10 mouse cellular contexts compared by ENCODE assay signal in genomic region chr11:8622668-8623067, GRCm38 (mm10). TPM values are rescaled to one million over a fixed set of nuclear protein-coding genes. Genes with fewer than 3 reads are reported as not detected.
DNase-seq lines count a peak whose midpoint lies in the region; ATAC-seq and TF ChIP-seq lines count a peak whose summit lies in the region.
"Had no signal": no experiment of that assay in that cellular context is flagged by ENCODE, and none has a peak within 500 bp of the region (broad histone marks: within the 10 kb centered on the region; RNA-seq: fewer than 3 reads in every experiment).

No protein-coding gene starts in this region.

- no peak overlapping the region for H3K4me3 ChIP-seq in lung, embryonic 14.5 days (ENCODE audit: low read depth, low read length)
- peak overlapping the region; percentile 88 for H3K4me3 ChIP-seq in embryonic facial prominence, embryonic 10.5 days
- 0 out of 2 replicates have a peak overlapping the region, but pooled peaks have one; percentile 76 for H3K4me3 ChIP-seq in hindbrain, embryonic 12.5 days
- no peak overlapping the region for H3K4me3 ChIP-seq in neural tube, embryonic 13.5 days

- no peak for DNase-seq in lung, embryonic 14.5 days
- DNase-seq in lung, adult 18-20 months = no peak
- no peak for DNase-seq in embryonic facial prominence, embryonic 10.5 days (ENCODE audit: low spot score)
- no peak for DNase-seq in thymus, postnatal 10 days (ENCODE audit: low spot score in 2 of 2)
- DNase-seq in cerebellum, adult 9-11 months = no peak
- DNase-seq: heart, postnatal 4 days; right cerebral cortex, postnatal 25 days had no signal

- no peaks in the 10 kb centered on the region for H3K27me3 ChIP-seq in lung, embryonic 14.5 days (ENCODE audit: insufficient read depth, low read length)
- H3K27me3 ChIP-seq in embryonic facial prominence, embryonic 10.5 days (replicated peaks; ENCODE audit: low read depth, poor library complexity, severe bottlenecking) = no peaks in the 10 kb centered on the region
- H3K27me3 ChIP-seq in hindbrain, embryonic 12.5 days = peaks cover 16% of the 10 kb centered on the region
- H3K27me3 ChIP-seq in neural tube, embryonic 13.5 days = peaks cover 6% of the 10 kb centered on the region; the same call in 1 of the 2 replicates
- H3K27me3 ChIP-seq: Patski had no signal

- H3K36me3 ChIP-seq in lung, embryonic 14.5 days (ENCODE audit: insufficient read depth) = no peaks in the 10 kb centered on the region
- no peaks in the 10 kb centered on the region for H3K36me3 ChIP-seq in embryonic facial prominence, embryonic 10.5 days (replicated peaks)
- H3K36me3 ChIP-seq in hindbrain, embryonic 12.5 days = no peaks in the 10 kb centered on the region
- no peaks in the 10 kb centered on the region for H3K36me3 ChIP-seq in neural tube, embryonic 13.5 days

- no peak for TF ChIP-seq CTCF in lung, embryonic 14.5 days (IDR thresholded peaks at IDR 0.05; ENCODE audit: low read depth)

- no peaks in the 10 kb centered on the region for H3K9me3 ChIP-seq in lung, embryonic 14.5 days (ENCODE audit: low read depth, low read length)
- H3K9me3 ChIP-seq in embryonic facial prominence, embryonic 10.5 days = no peaks in the 10 kb centered on the region
- H3K9me3 ChIP-seq in hindbrain, embryonic 12.5 days (replicated peaks) = no peaks in the 10 kb centered on the region
- no peaks in the 10 kb centered on the region for H3K9me3 ChIP-seq in neural tube, embryonic 13.5 days

- H3K4me2 ChIP-seq in lung, embryonic 14.5 days = peak overlapping the region; percentile 100
- H3K4me2 ChIP-seq in hindbrain, embryonic 12.5 days (replicated peaks) = peak overlapping the region; percentile 99
- H3K4me2 ChIP-seq in neural tube, embryonic 13.5 days = peak overlapping the region; percentile 97

- H3K9ac ChIP-seq in lung, embryonic 14.5 days = no peak overlapping the region
- H3K9ac ChIP-seq in hindbrain, embryonic 12.5 days = no peak overlapping the region
- H3K9ac ChIP-seq in neural tube, embryonic 13.5 days = no peak overlapping the region

- no peak overlapping the region for H3K27ac ChIP-seq in lung, embryonic 14.5 days (ENCODE audit: low read depth)
- peak overlapping the region; percentile 98 for H3K27ac ChIP-seq in embryonic facial prominence, embryonic 10.5 days (replicated peaks)
- H3K27ac ChIP-seq in hindbrain, embryonic 12.5 days = no peak overlapping the region
- no peak overlapping the region for H3K27ac ChIP-seq in neural tube, embryonic 13.5 days (replicated peaks)

- ATAC-seq in lung, embryonic 14.5 days (ENCODE audit: insufficient read depth) = no peak
- 0 out of 2 replicates have a peak, but pooled peaks have one; percentile 43 for ATAC-seq in hindbrain, embryonic 12.5 days (ENCODE audit: low FRiP score)
- ATAC-seq in neural tube, embryonic 13.5 days (ENCODE audit: low read depth) = 0 out of 2 replicates have a peak, but pooled peaks have one; percentile 20
- ATAC-seq: Patski had no signal

- H3K4me1 ChIP-seq in lung, embryonic 14.5 days (ENCODE audit: insufficient read depth) = peaks cover 20% of the 10 kb centered on the region
- H3K4me1 ChIP-seq in embryonic facial prominence, embryonic 10.5 days = peaks cover 67% of the 10 kb centered on the region
- peaks cover 31% of the 10 kb centered on the region for H3K4me1 ChIP-seq in hindbrain, embryonic 12.5 days
- H3K4me1 ChIP-seq in neural tube, embryonic 13.5 days (replicated peaks) = peaks cover 46% of the 10 kb centered on the region

- WGBS in lung, embryonic 14.5 days = 52% methylated on average over 6 of the region's 6 CpGs
- WGBS in embryonic facial prominence, embryonic 10.5 days = 43% methylated on average over 6 of the region's 6 CpGs
- WGBS in hindbrain, embryonic 12.5 days = 46% methylated on average over 6 of the region's 6 CpGs
- WGBS in neural tube, embryonic 13.5 days = 38% methylated on average over 6 of the region's 6 CpGs

RNA-seq across cellular contexts. Expression of gene Tns3, which starts 41.7 kb away (rescaled TPM):
- 34.7 and 41.0 TPM in 2 replicates for polyA plus RNA-seq in lung, embryonic 14.5 days (2014; fragmentation: Nextera tagmentation; extraction: Ambion mirVana)
- polyA plus RNA-seq in embryonic facial prominence, embryonic 10.5 days (2016; fragmentation: Nextera tagmentation; extraction: Ambion mirVana) = 20.2 and 23.4 TPM in 2 replicates
- polyA plus RNA-seq in hindbrain, embryonic 12.5 days (2016; fragmentation: Nextera tagmentation; extraction: Ambion mirVana) = 15.9 and 16.8 TPM in 2 replicates
- polyA plus RNA-seq in neural tube, embryonic 13.5 days (2015; fragmentation: Nextera tagmentation; extraction: Ambion mirVana) = 7.9 TPM in 2 replicates

Comparison
In these comparisons a context has a peak if more than half of its experiments do, and no peak if none do; other contexts are left out.
1. H3K4me3 ChIP-seq: peak in embryonic facial prominence, embryonic 10.5 days (single experiment) and hindbrain, embryonic 12.5 days (single experiment); none in lung, embryonic 14.5 days (single experiment) and neural tube, embryonic 13.5 days (single experiment).
2. Peak in every context shown above with its lines, with median percentiles within 50 percentile points of each other: H3K4me2 ChIP-seq.